Mouse (Mus musculus) gastrocnemius, postnatal 36 days (tissue): ENCODE results near the gene Hnrnph3. TPM values are rescaled to one million over a fixed set of nuclear protein-coding genes. Genes with fewer than 3 reads are reported as not detected.
A peak's percentile ranks its signal among the peaks of the same experiment; 100 is the strongest.

ENCODE experiments used
- DNase-seq, 2 experiments: peaks; one replicate each; pipeline ENCODE4 v3.0.0; 2022
- intact Hi-C: fragments of 180-260 bp; cut with DNase I; formaldehyde crosslinking; loops from one replicate; pipeline ENCODE4 v1.15.1; 2025
- total RNA-seq, 2 experiments: library from RNA; stranded (reverse); gene quantifications; 2 replicates each; pipeline ENCODE4 v1.2.3; 2021

The Hnrnph3 gene
- total RNA-seq, 2 experiments from 2014 or later, result 14.2 to 15.3 TPM

DNA sequence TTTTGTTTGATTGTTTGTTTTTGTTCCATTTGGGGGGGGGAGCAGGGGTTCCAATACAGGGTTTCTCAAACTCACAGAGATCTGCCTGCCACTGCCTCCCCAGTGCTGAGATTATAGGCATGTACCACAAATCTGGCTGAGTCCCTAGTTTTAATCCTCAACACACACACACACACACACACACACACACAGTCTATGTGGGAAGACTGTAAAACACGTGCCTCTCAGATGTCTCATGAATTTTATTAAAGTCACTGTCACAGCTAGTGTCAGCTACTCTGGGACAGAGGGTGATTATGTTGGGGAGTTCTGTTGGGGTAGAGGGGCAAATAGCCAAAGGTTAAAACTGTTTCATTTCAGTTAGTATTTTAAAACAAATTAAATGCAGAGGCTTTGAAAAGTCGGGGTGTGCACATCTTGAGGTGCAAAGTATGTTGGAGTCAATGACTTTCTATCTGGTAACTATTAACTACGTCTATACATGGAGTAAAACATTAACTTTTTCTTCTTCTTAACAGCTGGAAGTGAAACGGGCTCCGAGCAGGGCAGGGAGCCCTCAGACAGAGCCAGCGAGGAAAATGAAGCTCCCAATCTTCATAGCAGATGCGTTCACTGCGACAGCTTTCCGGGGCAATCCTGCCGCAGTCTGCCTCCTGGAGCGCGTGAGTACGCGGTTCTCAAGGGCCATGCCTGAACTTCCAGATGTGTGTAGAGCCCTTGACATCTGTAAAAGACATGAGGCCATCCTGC lies 14.7 kb upstream of the Hnrnph3 start:
- no peak for DNase-seq
- intact Hi-C loops, result no loop called here

DNA sequence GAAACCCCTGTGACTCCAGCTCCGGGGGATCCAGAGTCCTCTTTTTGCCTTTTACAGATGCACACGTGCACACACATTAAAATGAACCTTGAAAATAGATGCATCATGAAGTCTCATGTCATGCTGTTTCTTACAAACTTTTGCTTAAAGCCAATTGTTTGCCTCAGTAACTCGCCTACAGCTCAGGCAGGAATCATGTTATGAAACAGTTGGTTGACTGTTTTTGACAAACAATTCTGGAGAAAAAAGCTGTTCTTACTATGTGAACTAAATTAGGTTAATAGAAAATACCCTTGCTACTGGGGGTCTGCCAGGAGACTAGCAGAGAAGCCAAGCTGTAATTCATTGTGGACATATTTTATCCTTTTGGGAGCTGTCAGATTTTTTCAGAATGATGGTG lies 8.9 kb upstream of the Hnrnph3 start:
- intact Hi-C loops, result no loop called here
- DNase-seq, result no peak

DNA sequence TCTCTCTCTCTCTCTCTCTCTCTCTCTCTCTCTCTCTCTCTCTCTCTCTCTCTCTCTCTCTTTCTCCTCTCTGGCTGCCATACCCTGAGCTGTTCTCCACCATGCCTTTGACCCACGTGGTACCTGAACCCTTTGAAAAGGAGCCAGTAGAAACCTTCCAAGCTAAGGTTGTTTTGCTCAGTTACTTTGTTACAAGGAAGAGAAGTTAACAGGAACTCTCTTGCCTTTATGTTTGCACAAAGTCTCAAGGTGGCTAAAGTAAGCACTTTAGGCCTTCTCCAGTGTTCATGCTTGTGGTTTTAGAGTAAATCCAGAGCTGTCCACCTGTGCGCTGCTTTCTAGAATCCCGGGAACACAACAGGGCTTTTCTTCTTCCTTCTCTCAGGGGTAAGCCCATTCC lies 8.2 kb upstream of the Hnrnph3 start:
- DNase-seq, result no peak
- intact Hi-C loops, result no loop called here

DNA sequence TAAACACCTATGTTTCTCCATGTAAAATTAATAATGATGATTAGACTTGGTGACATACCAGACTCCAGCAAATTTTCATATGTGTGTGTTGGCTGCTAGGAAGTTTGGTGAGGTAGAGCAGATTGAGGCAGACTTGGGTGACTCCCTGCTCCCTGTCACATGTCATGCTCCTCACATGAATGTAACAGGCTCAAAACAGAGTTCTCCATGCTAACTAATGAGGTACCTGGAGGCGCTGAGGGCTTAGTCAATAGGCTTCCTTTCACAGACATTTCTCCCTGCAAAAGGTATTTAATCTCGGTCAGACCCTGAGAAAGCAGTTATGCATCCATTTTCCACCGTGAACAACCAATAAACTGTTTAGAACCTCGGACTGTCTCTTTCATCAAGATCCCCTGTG lies 4.4 kb upstream of the Hnrnph3 start:
- intact Hi-C loops, result loop anchor here (2.0 kb wide), 1 partner anchor 38 kb away; no protein-coding TSS in a partner anchor
- DNase-seq, result no peak

DNA sequence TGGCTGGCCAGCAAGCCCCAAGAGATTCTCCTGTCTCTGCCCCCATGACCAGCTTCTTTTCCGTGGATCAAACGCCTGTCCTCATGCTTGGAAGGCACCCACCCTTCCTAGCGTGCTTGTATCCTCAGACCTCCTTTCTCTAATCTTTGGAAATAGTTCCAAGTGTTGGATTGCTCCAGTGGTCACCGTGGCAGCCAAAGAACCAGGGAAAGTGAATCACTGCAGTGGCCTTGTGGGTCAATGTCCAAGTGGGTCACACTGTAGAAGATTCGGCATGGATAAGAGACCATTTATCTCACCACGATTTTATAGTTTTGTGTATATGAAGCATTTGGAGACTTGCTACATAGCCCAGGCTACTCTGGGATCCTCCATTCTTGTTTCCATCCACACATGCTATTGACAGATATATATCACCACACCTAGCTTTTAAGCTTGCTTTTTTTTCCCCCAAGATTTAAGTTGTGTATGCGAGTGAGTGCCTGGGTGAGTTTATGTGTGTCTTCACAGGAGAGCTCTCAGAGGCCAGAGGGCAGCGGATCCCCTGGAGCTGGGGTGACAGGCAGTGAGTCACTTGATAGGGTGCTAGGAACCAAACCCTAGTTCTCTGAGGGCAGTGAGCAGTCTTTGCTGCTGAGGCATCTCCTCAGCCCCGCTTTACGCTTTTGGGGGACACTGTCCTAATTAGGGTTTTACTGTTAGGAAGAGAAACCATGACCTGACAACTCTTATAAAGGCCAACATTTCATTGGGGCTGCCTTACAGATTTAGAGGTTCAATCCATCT lies 3.6 kb upstream of the Hnrnph3 start:
- no peak for DNase-seq
- intact Hi-C loops, result loop anchor here (2.0 kb wide), 1 partner anchor 39 kb away; no protein-coding TSS in a partner anchor

DNA sequence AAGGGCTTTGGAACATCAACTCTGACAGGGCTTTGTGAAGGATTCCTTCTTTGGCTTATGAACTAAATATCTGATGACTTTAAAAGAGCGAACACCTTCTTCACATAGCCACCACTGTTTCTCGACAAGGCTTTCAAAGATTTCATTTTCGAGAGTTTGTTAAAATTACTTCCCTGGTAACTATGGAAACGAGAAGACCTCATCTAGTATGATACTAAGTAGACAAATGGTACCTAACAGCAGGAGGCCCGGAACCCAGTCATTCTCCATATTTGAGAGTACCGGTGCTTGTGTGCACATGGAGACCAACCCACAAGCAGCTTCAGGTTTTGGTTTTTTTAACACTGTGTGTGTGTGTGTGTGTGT lies 2.8 kb upstream of the Hnrnph3 start:
- no peak for DNase-seq
- intact Hi-C loops, result no loop called here

DNA sequence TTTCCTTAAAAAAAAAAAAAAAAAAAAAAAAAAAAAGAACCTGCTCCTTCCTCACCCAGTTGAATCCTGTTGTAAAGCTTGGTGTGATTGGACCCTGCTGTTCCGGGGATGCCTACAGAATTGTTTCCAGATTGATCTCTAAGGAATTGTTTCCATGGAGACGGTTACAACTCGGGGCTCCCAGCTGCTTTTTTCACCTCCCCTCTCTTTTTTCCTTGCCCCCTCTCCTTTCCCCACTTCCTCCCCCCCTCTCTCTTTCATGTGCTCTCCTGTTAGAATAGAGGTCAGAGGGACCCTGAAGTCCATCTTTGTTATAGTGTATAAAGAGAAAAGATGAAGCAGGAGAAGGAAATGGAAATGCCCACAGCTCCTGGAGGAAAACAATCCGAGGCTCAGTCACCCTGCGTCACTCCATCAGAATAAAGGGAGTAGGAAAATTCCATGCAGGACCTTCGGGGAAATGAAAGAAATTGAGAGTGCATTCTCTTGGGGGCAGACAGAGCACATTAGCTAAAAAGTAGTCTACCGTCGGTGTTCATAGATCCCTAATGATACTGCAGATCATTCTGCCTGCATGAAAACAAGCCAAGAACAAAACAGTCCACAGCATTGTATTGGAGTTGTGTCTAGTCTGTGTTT lies 2.3 kb upstream of the Hnrnph3 start:
- no peak for DNase-seq
- intact Hi-C loops, result no loop called here

DNA sequence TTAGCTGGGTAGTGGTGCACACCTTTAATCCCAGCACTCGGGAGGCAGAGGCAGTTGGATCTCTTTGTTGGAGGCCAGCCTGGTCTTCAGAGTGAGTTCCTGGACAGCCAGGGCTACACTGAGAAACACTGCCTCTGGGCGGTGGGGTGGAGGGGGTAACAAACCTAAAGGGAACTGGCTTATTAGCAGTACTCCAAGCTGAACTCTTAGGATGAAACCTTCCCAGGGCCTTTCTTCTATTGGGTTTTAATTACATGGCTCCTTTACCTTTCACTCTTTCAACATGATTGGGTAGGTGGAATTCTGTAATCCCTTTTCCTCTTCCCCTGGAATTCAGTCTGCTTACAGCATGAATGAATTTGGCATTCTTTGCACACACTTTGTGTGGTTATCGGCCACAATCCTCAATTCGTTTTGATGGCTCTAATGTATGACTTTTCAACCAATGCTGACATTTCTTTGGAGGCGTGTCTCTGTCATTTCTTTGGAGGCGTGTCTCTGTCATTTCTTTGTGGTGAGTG lies 1.5 kb upstream of the Hnrnph3 start:
- no peak for DNase-seq
- intact Hi-C loops, result no loop called here

DNA sequence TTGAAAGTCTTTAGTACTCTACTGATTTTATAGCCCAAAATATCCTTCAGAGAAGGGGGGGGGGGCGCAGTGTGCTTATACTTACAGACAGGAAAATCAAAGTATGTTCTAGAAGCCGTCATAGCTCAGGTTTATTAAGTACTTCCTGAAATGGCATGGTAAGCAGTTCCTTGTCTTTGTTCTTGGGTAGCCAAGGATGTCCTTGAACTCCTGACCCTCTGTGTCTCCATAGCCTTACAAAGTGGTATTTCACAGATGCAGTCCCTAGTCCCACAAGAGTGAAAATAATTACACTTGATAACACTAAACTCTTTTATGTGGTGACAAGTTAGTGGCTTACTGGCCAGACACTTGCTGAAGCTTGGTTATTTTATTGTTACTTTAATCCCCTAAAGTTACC lies 999 bp upstream of the Hnrnph3 start:
- intact Hi-C loops, result no loop called here
- no peak for DNase-seq

DNA sequence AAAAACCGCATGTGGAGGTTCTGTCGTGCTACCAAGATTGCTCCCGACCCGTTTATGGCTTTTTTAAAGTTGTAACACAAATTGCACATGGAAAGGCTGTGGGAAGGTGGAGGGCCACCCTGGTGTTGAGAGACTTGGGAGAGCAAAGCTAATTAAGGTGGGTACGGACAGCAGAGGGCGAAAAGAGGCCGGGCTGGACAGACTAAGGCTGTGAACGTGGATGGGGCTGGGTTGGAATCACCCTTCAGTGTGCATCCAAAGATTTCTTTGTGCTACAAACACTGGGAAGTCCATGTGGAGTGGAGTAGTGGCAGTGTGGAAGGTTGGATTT lies 528 bp upstream of the Hnrnph3 start:
- peak in 1 of 2 experiments; percentile 50 for DNase-seq
- intact Hi-C loops, result no loop called here

DNA sequence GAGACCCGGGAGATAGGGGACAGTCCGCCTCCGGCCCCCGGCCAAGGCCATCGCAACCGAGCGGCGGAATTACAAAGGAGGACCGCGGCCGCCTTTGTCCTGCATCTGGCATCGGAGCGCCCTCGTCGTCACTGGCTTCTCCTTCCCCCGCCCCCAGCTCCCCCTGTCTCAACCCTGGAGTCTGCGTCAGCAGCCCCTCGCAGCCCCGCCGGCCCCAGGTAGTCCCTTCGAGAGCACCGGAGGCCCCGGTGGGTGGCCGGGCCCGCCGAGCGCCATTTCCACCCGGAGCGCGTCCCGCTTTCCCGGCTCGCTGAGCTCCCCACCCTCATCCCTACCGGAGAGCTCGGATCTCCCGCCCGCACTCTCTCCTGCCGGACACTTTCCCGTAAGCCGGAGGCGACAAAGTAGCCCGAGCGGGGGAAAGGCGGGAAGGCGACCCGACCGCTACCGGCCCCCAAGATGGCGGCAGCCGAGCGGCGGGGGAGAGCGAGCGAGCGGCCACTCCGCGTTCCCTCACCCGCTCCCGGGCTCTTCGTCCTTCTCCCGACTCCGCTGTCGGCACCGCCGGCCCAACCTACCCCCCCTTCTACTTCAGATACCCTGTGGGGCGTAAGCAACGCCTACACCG lies 782 bp downstream of the Hnrnph3 start:
- peak; percentile 59 to 62 for DNase-seq
- intact Hi-C loops, result no loop called here

DNA sequence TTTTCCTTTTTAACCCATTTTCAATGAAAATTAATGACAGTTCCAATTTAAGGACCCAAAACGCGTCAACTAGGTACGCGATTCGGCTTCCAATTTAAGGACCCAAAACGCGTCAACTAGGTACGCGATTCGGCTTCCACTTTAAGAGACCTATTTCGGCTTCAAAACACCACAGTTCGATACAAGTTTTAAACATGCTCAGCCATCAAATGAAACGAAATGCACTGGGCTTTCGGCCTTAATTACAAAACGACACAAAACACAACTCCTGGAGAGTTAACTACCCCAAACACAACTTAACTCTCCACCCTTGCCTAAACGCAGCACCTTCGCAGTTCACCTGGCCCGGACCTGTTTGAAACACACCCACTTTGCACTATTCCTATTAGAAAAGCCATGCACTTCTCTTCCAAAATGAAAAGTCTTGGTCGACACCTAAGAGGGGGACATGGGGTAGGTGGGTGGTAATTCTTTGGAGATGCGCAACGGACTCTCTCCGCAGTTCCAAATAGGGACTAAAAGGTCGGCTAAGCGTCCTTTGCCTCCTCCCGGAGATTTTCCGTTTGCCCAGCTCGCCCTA lies 1.4 kb downstream of the Hnrnph3 start:
- no peak for DNase-seq
- intact Hi-C loops, result no loop called here

DNA sequence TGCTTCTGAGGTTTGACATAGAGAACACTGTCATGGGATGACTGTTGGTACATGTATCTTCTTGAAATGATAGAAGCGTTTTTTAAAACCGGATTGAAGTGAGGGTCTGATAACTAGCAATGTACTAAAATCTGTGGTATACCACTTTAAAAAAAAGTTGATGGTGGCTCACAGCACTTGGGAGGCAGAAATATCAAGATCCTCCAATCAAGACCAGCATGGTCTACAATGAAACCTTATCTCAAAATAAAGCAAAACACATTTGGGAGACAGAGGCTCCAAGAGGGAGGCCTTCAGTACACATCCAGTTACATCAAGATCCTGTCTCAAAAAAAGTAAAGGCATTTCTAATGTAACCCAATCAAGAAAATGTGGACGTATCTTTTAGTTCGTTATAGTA lies 2.3 kb downstream of the Hnrnph3 start:
- DNase-seq, result no peak
- intact Hi-C loops, result no loop called here

DNA sequence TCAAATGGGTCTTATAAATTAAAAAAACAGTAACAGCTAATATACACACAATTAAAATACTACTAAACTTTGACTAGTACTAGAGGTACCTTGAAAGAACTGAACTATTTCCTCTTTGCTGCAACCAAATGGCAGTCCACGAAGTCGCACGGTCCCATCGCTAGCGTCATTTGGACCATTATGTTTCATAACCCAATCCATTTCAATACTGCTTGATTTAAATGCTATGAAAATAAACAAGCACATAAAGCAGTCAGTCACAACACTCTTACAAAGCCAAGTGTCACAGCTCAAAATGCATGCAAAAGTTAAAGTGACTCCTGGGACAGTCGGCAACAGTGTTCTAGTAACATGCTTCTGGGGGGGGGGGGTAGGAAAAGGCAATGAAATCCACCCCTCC lies 4.7 kb downstream of the Hnrnph3 start:
- intact Hi-C loops, result no loop called here
- DNase-seq, result no peak

DNA sequence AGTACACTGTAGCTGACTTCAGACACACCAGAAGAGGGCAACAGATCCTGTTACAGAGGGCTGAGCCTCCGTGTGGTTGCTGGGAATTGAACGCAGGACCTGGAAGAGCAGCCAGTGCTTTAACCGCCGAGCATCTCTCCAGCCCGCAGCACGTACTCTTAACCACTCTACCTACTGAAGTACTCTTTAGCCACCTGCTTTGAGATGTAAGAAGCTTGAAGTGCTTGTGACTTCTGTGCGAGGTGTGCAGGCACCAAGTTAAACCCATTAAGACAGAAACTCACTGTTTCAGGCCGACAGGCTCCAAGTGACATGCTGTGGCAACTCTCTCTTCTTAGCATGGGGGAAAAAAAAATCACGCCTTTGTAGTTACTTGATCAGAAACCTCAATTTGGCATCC lies 9.8 kb downstream of the Hnrnph3 start:
- no peak for DNase-seq
- intact Hi-C loops, result no loop called here

DNA sequence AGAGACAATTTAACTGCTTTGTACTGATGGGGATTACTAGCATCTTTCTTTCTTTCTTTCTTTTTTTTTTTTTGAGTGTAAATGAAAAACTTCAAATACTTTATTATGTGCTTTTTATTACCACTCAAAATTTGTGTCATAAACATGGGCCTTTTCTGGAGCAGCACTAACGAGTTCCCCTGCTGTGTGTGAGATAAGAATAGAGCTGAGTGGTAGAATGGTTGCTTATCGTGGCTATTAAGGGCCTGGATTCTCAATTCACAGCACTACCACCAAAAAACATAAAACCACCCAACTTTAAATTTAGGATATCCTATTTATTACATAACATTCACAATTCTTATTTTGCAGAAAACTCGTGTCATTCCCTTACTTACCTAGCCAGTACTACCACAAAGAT lies 10.5 kb downstream of the Hnrnph3 start:
- intact Hi-C loops, result no loop called here
- DNase-seq, result no peak

DNA sequence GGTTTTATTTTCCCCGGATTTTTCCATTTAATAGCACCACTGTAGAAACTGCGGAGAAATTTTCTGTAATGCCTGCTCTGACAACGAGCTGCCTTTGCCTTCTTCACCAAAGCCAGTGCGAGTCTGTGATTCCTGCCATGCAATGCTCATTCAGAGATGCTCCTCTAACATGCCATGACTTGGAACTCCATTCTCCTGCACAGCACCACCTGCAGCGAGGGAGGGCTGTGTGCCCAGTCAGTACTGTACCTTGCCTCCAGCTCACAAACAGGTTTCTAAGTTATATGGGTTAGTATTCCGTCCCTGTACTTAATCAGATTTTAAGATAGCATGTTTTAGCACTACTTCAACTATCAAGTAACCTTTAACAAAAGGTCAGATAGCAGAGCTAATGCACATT lies 12.5 kb downstream of the Hnrnph3 start:
- intact Hi-C loops, result no loop called here
- DNase-seq, result no peak

DNA sequence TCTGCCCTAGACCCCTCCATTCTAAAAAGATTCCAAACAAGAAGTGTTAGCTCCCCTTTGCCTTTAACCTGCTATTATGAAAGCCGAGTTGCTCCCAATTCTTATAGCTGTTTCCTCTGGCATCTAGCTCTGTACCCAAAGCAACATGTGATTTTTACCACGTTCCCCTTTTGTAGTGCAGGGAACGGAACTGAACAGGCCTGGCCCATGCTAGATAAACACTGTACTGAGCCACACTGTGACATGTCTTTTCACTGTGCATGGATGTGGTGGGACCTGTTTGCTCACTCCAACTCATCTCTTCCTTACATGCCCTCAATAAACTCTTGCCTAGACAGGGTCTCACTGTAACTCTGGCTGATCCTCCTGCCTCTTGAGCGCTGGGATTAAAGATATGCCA lies 13.7 kb downstream of the Hnrnph3 start:
- intact Hi-C loops, result no loop called here
- DNase-seq, result no peak

DNA sequence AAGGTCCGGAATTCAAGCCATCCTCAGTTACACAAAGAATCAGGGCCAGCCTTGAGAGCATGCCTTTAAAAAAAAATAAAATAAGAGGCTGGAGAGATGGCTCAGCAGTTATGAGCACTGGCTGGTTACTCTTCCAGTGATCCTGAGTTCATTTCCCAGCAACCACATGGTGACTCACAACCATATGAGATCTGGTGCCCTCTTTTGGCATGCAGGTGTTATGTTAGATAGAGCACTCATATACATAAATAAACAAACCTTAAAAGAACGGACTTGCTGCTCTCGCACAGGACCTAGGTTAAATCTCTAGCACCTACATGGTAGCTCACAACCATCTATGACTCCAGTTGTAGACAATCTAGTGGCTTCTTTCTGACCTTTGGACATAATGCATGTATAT lies 15.8 kb downstream of the Hnrnph3 start:
- DNase-seq, result no peak
- intact Hi-C loops, result loop anchor here (10.0 kb wide), 1 partner anchor 253 kb away; no protein-coding TSS in a partner anchor

DNA sequence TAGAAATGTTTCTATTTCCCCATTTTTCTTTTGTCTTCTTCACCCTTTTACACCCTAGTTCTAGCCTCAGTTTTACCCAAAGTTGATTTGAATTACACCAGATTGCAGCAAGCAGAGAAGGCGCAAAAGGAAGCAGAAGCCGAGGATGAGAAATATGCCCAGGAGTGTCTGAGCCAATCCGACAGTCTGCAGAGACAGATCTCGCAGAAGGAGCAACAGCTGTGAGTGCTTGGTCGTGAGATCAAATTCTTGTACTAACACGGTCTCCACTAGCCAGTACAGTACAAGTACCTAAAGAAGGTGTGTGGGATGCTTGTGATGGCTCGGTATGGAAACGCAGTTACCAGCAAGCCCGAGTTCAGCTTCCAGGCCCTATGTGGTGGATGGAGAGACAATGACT lies 19.5 kb downstream of the Hnrnph3 start:
- intact Hi-C loops, result loop anchor here (10.0 kb wide), 1 partner anchor 250 kb away; no protein-coding TSS in a partner anchor
- DNase-seq, result no peak

DNA sequence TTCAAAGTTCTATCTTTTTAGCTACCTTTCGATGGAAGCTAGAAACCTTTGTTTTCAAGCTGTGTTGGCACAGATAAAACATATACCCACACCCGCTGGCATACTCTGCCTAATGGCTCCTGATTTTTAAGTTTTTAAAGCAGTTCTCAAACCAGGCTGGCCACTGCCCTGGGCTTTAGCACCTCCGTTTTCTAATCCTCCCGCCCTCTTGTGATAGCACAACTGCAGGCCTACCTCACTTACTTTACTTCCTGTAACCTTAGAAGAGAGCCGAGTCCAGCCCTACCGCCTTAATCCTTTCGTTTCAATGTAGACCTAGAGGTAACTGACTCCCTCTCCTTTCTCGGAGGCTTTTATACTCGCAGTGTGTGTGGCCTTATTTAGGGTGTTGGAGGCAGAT lies 20.8 kb downstream of the Hnrnph3 start:
- intact Hi-C loops, result loop anchor here (10.0 kb wide), 1 partner anchor 248 kb away; no protein-coding TSS in a partner anchor
- peak in 1 of 2 experiments; percentile 6 for DNase-seq
